Mouse (Mus musculus): ENCODE results near the gene Atp10b. TPM values are rescaled to one million over a fixed set of nuclear protein-coding genes. Genes with fewer than 3 reads are reported as not detected.

The Atp10b gene
- not detected for polyA plus RNA-seq (2014; fragmentation: Illumina TruSeq; extraction: RNeasy Lipid Tissue Mini Kit (QIAGEN cat#74804); ENCODE audit: low read depth, low replicate concordance)

DNA sequence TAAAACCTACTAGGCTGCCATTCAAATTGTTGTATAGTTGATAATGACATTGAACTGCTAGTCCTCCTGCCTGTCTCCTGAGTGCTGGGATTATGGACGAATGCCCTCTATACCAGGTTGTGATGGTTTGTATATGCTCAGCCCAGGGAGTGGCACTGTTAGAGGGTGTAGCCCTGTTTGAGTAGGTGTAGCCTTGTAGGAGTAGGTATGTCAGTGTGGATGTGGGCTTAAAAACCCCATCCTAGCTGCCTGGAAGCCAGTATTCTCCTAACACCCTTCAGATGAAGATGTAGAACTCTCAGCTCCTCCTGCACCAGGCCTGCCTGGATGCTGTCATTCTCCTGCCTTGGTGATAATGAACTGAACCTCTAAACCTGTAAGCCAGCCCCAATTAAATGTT lies at the start of gene Atp10b:
Gene Atp10b, plus strand, starts transcription at position 301 of the 400 bp plus-strand sequence.

Other genes with a start within 250 kb of the Atp10b start
- not detected for gene Gm9972, start 114.1 kb upstream of the Atp10b start, polyA plus RNA-seq (2014; fragmentation: Illumina TruSeq; extraction: RNeasy Lipid Tissue Mini Kit (QIAGEN cat#74804); ENCODE audit: low read depth, low replicate concordance)